Mouse (Mus musculus): ENCODE data around the gene Tmco5. TPM values are rescaled to one million over a fixed set of nuclear protein-coding genes. Genes with fewer than 3 reads are reported as not detected.
A peak's percentile ranks its signal among the peaks of the same experiment; 100 is the strongest.

The Tmco5 gene
- polyA plus RNA-seq, 1 experiment from 2014 or later = not detected

DNA sequence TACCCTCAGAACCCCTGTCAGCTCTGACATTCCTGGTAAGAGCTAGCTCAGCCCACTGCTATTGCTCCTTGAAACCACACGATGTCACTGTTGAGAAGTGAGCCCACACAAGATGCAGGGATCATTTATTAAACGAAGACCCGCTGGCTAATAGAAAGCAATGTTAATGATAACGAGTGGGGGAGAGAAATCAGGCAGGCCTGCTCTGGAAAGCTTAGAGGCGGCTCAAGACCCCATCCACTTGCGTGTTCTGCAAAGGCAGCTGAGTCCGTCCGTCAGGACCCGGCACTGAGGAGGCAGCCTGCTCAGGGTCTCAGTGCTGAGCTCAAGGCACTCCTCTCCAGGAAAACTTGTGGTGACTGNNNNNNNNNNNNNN lies 15.5 kb downstream of the Tmco5 start:
- Histone ChIP-seq H3K4me1 (0 out of 2 replicates have a peak, but pooled peaks cover 5% of the 10 kb centered on the region), H3K9me3 (no peaks in the 10 kb centered on the region), H3K27me3 (replicated peaks) (peaks cover 3% of the 10 kb centered on the region; the same call in 1 of the 2 replicates), H3K27ac (replicated peaks) (no peak overlapping the region), H3K4me2 (peak overlapping the region; percentile 74), H3K9ac (peak overlapping the region; percentile 75), H3K36me3 (no peaks in the 10 kb centered on the region), H3K4me3 (peak overlapping the region; percentile 47)
- no peak for ATAC-seq (ENCODE audit: extremely low read depth, insufficient number of reproducible peaks, low FRiP score, low TSS enrichment)
- 2% methylated on average over 9 of the region's 9 CpGs for WGBS

GRCm38 (mm10) chr2:116899615-116900272 lies 21.3 kb downstream of the Tmco5 start:
- no peak overlapping the region; the same call in 1 of the 2 replicates for H3K27ac ChIP-seq (replicated peaks)
- peak overlapping the region; percentile 47 for H3K4me3 ChIP-seq
- peak overlapping the region; percentile 73 for H3K4me2 ChIP-seq
- peak overlapping the region; percentile 74 for H3K9ac ChIP-seq
- ATAC-seq (ENCODE audit: extremely low read depth, insufficient number of reproducible peaks, low FRiP score, low TSS enrichment) = no peak
- H3K36me3 ChIP-seq = no peaks in the 10 kb centered on the region
- no peaks in the 10 kb centered on the region for H3K4me1 ChIP-seq
- no peaks in the 10 kb centered on the region for H3K9me3 ChIP-seq
- H3K27me3 ChIP-seq (replicated peaks) = peaks cover 7% of the 10 kb centered on the region; the same call in 1 of the 2 replicates
- 14% methylated on average over 19 of the region's 19 CpGs for WGBS

- Histone ChIP-seq H3K27ac (replicated peaks) (no peak overlapping the region; the same call in 1 of the 2 replicates), H3K36me3 (no peaks in the 10 kb centered on the region), H3K4me3 (peak overlapping the region; percentile 47), H3K4me2 (peak overlapping the region; percentile 73), H3K9me3 (no peaks in the 10 kb centered on the region), H3K4me1 (no peaks in the 10 kb centered on the region), H3K27me3 (replicated peaks) (peaks cover 7% of the 10 kb centered on the region; the same call in 1 of the 2 replicates), H3K9ac (peak overlapping the region; percentile 74)
- 31% methylated on average over 10 of the region's 10 CpGs for WGBS
- no peak for ATAC-seq (ENCODE audit: extremely low read depth, insufficient number of reproducible peaks, low FRiP score, low TSS enrichment)
These were observed 21.9 kb downstream of the Tmco5 start for GRCm38 (mm10) chr2:116900273-116900843.

GRCm38 (mm10) chr2:116908268-116908667 lies 29.8 kb downstream of the Tmco5 start:
- no peaks in the 10 kb centered on the region for H3K36me3 ChIP-seq
- H3K4me1 ChIP-seq = no peaks in the 10 kb centered on the region
- H3K4me2 ChIP-seq = no peak overlapping the region
- ATAC-seq (ENCODE audit: extremely low read depth, insufficient number of reproducible peaks, low FRiP score, low TSS enrichment) = no peak
- H3K9me3 ChIP-seq = no peaks in the 10 kb centered on the region
- H3K27me3 ChIP-seq (replicated peaks) = no peaks in the 10 kb centered on the region
- WGBS = 59% methylated on average over 8 of the region's 8 CpGs
- H3K9ac ChIP-seq = no peak overlapping the region
- no peak overlapping the region for H3K4me3 ChIP-seq
- no peak overlapping the region for H3K27ac ChIP-seq (replicated peaks)

DNA sequence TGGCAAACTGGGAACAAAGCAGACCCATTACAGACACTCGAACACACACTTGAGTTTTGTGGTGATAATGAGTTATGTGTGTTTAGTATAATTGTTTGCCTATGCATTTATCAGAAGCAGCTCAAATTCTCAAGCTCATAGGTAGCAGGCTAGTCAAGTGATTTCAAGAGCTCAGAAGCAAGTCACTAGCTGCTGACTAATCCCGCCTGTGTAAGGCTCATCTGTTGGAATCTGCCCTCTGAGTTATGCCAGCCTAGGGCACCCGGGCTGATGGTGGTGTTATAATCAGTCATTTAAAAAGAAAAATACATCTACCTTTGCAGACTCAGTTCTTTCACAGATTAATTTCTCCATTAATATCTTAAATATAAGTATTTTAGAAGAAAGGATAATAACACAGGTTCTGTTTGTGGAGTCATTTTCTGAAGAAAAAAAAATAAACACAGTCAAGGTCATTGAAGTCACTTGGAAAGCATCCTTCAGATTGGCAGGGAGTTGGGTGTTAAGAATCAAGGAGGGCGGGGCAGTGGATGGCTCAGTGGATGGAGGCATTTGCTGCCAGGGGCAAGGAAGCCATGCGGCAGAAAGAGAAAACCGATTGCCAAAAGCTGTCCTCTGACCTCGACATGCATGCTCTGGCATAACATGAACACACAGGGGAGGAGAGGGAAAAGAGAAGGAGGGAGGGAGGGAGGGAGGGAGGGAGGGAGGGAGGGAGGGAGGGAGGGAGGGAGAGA lies 34.0 kb downstream of the Tmco5 start:
- H3K27me3 ChIP-seq (replicated peaks) = peaks cover 9% of the 10 kb centered on the region; the same call in 1 of the 2 replicates
- H3K36me3 ChIP-seq = no peaks in the 10 kb centered on the region
- H3K4me1 ChIP-seq = peaks cover 8% of the 10 kb centered on the region; the same call in 1 of the 2 replicates
- H3K9ac ChIP-seq = no peak overlapping the region
- 63% methylated on average over 7 of the region's 7 CpGs for WGBS
- H3K4me2 ChIP-seq = no peak overlapping the region
- H3K27ac ChIP-seq (replicated peaks) = no peak overlapping the region
- no peaks in the 10 kb centered on the region for H3K9me3 ChIP-seq
- ATAC-seq (ENCODE audit: extremely low read depth, insufficient number of reproducible peaks, low FRiP score, low TSS enrichment) = no peak
- H3K4me3 ChIP-seq = no peak overlapping the region

DNA sequence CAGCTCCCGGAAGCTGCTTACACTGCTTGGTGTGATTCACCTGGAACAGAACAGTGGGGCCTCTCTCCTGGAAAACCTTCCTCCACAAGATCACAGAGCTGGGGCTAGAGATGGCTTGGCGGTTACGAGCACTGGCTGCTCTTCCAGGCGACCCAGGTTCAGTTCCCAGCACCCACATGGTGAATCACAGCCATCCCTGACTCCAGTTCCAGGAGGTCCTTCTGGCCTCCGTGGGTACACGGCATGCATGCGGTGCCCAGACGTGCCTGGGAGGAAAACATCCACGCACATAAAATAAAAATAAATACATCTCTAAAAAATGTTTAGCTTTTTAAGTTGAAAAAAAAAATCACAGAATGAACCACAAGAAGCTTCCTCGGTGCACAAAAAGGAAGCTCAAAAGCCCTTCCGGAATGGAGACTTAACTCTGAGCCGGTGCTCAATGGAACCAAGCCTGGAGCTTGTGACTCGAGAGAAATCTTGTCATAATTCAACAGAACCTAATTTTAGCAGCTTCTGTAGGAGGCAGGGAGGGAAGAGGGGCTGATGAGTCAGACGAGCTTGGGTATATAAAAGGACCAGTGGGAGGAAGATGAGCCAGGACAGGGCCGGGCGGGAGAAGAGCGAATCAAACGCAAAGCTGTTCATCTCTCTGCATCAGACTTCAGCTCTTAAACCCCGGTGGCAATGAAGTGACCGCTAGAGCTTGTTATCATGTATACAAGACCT lies 35.4 kb downstream of the Tmco5 start:
- no peak for ATAC-seq (ENCODE audit: extremely low read depth, insufficient number of reproducible peaks, low FRiP score, low TSS enrichment)
- 66% methylated on average over 20 of the region's 20 CpGs for WGBS
- Histone ChIP-seq H3K27ac (replicated peaks) (no peak overlapping the region), H3K4me2 (no peak overlapping the region; the same call in 1 of the 2 replicates), H3K9me3 (no peaks in the 10 kb centered on the region), H3K9ac (no peak overlapping the region), H3K4me3 (no peak overlapping the region), H3K27me3 (replicated peaks) (peaks cover 9% of the 10 kb centered on the region; the same call in 1 of the 2 replicates), H3K36me3 (no peaks in the 10 kb centered on the region), H3K4me1 (peaks cover 8% of the 10 kb centered on the region; the same call in 1 of the 2 replicates)

- H3K9ac ChIP-seq = no peak overlapping the region
- no peak for ATAC-seq (ENCODE audit: extremely low read depth, insufficient number of reproducible peaks, low FRiP score, low TSS enrichment)
These were observed 36.1 kb downstream of the Tmco5 start for GRCm38 (mm10) chr2:116914636-116915035.

GRCm38 (mm10) chr2:116918598-116918997 lies 40.1 kb downstream of the Tmco5 start:
- Histone ChIP-seq H3K36me3 (no peaks in the 10 kb centered on the region), H3K4me2 (no peak overlapping the region), H3K9me3 (peaks cover 4% of the 10 kb centered on the region; the same call in 1 of the 2 replicates), H3K27me3 (replicated peaks) (peaks cover 9% of the 10 kb centered on the region; the same call in 1 of the 2 replicates), H3K4me1 (peaks cover 17% of the 10 kb centered on the region), H3K27ac (replicated peaks) (no peak overlapping the region), H3K4me3 (no peak overlapping the region), H3K9ac (no peak overlapping the region)
- no peak for ATAC-seq (ENCODE audit: extremely low read depth, insufficient number of reproducible peaks, low FRiP score, low TSS enrichment)
- 65% methylated on average over 3 of the region's 3 CpGs for WGBS

More at GRCm38 (mm10) chr2:116914636-116915035, 36.1 kb downstream of the Tmco5 start:
- Histone ChIP-seq H3K9me3 (no peaks in the 10 kb centered on the region), H3K4me1 (peaks cover 8% of the 10 kb centered on the region; the same call in 1 of the 2 replicates), H3K4me2 (no peak overlapping the region), H3K4me3 (no peak overlapping the region), H3K27ac (replicated peaks) (no peak overlapping the region), H3K27me3 (replicated peaks) (peaks cover 9% of the 10 kb centered on the region; the same call in 1 of the 2 replicates), H3K36me3 (no peaks in the 10 kb centered on the region)
- 63% methylated on average over 4 of the region's 4 CpGs for WGBS

DNA sequence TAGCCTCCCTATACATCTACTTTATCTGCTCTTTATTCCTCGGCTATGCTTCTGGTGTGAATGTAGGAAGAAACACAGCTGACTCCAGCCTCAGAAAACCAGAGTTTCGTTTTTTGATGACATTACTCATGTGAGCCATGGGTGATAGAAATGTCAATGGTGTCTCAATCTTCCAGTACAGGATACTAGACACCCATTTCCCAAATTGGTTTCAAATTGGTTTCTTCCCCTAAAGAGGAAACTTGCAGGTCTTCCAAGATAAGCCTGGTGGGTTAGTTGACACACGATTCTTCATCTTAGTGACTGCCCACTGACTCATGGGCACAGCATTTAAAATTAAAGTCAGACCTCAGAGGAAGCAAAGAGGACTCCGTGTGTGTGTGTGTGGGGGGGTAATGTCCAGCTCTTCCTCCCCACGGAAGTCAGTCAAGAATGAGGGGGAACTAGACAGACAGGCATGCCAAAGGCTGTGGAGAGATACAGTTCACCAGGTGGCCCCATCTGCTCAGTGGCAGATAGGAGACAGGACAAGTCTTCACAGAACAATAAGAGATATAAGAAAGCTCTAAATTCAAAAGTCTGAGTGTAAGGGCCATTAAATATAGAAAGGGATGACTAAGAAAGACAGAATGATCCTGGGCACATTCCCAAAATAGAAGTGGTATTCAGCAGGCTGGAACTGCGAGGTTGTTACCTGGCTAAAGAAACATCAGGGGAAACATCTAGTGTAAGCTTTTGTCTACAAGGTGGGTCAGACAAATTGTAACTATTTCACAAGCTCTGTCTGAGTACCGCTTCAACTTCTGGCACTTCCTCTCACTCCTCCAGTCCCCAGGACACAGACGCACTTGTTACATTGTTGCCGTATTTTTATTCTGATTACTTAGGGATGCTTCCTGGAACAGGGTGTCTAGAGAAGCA lies 44.3 kb downstream of the Tmco5 start:
- Histone ChIP-seq H3K27ac (replicated peaks) (no peak overlapping the region), H3K9me3 (peaks cover 4% of the 10 kb centered on the region; the same call in 1 of the 2 replicates), H3K36me3 (no peaks in the 10 kb centered on the region), H3K4me2 (no peak overlapping the region), H3K4me1 (peaks cover 10% of the 10 kb centered on the region), H3K27me3 (replicated peaks) (no peaks in the 10 kb centered on the region), H3K4me3 (no peak overlapping the region), H3K9ac (no peak overlapping the region)
- 49% methylated on average over 9 of the region's 9 CpGs for WGBS
- ATAC-seq (ENCODE audit: extremely low read depth, insufficient number of reproducible peaks, low FRiP score, low TSS enrichment) = no peak

GRCm38 (mm10) chr2:116923684-116924083 lies 45.2 kb downstream of the Tmco5 start:
- H3K27ac ChIP-seq (replicated peaks) = no peak overlapping the region
- H3K27me3 ChIP-seq (replicated peaks) = no peaks in the 10 kb centered on the region
- no peak overlapping the region for H3K4me3 ChIP-seq
- ATAC-seq (ENCODE audit: extremely low read depth, insufficient number of reproducible peaks, low FRiP score, low TSS enrichment) = no peak
- H3K4me2 ChIP-seq = no peak overlapping the region
- peaks cover 10% of the 10 kb centered on the region for H3K4me1 ChIP-seq
- no peaks in the 10 kb centered on the region for H3K36me3 ChIP-seq
- WGBS = 67% methylated on average over 3 of the region's 3 CpGs
- no peak overlapping the region for H3K9ac ChIP-seq
- peaks cover 4% of the 10 kb centered on the region; the same call in 1 of the 2 replicates for H3K9me3 ChIP-seq
